Mouse (Mus musculus) thymus, adult 2 months (tissue): ENCODE measurements around the gene Nrg4.

ENCODE experiments used
- CTCF ChIP-seq: fragments of 200-500 bp; IDR thresholded peaks from 2 replicates; pipeline ENCODE4 v1.5.1; 2012; ENCODE audit warnings: mild to moderate bottlenecking, control low read depth, low read length, moderate library complexity, borderline replicate concordance; ENCODE audit not compliant: control insufficient read depth, poor library complexity, insufficient read depth; ENCODE audit errors: extremely low read depth
- POLR2A ChIP-seq: fragments of 200-500 bp; IDR thresholded peaks from 2 replicates; pipeline ENCODE4 v1.6.1; 2012; ENCODE audit warnings: mild to moderate bottlenecking, low read length, control low read depth, moderate library complexity; ENCODE audit not compliant: control insufficient read depth, poor library complexity, insufficient read depth; ENCODE audit errors: extremely low read depth

- TF ChIP-seq CTCF (no peak), POLR2A (no peak)
Measured at GRCm38 (mm10) chr9:55371908-55372307, 45.3 kb upstream of the Nrg4 start.
